Mouse (Mus musculus): ENCODE measurements at regions not wholly inside any gene's neighbourhood (a gene's known extent, or its start where the extent isn't known, plus 50 kb on each side); places are given as distances from the start of the nearest gene placed in this dataset.

DNA sequence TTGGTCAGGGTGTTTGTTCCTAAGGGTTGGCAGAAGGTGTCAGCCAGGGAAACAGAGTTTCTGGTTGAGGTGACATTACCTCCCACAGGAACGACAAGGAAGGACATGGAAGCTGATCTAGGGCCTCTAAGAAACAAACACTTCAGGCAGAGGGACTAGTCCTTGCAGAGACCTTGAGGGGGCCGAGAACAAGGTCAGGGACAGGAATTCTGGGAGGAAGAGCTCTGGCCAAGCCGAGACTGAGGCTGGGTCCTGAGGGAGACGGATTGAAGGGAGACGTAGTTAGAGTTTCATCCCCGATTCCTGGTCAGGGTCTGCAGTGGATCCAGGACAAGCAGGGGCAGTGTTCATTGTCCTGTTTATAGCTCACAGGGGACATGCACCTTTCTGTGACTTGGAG, 68.2 kb upstream of the Ptpn1 start:
- WGBS = 63% methylated on average over 6 of the region's 6 CpGs
- Histone ChIP-seq H3K4me2 (ENCODE audit: low read depth, severe bottlenecking) (no peak overlapping the region), H3K27me3 (ENCODE audit: control insufficient read depth, insufficient read depth, low read length) (0 out of 2 replicates have a peak, but pooled peaks cover 2% of the 10 kb centered on the region), H3K9ac (ENCODE audit: low read length) (no peak overlapping the region), H3K4me3 (ENCODE audit: low read depth, low read length) (no peak overlapping the region), H3K36me3 (ENCODE audit: control insufficient read depth, insufficient read depth, low read length) (no peaks in the 10 kb centered on the region; the same call in 1 of the 2 replicates), H3K4me1 (ENCODE audit: control insufficient read depth, insufficient read depth, low read length) (no peaks in the 10 kb centered on the region), H3K9me3 (ENCODE audit: control insufficient read depth, low read length) (no peaks in the 10 kb centered on the region), H3K27ac (replicated peaks; ENCODE audit: low read depth, low read length) (no peak overlapping the region)
- ATAC-seq (ENCODE audit: insufficient number of reproducible peaks, low FRiP score, low TSS enrichment, low read depth) (no peak), DNase-seq (ENCODE audit: low spot score) (no peak)

DNA sequence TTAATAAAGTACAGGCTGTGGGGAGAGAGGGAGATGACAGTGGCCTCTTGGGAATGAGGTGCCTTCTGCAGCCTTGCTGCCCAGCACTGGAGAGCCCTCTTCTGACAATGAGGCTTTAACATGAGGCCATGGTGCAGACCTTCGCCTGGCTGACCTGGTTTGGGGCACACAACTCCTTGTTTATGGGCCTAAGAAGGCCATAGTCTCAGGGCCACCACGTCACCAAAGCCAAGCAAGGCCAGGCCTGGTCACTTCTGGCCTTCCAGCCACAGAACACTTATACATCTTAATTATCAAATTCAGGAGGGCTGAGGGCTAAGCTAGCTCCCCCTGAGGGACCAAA, 70.7 kb upstream of the Ptpn1 start:
- Histone ChIP-seq H3K4me3 (ENCODE audit: low read depth, low read length) (no peak overlapping the region), H3K27ac (replicated peaks; ENCODE audit: low read depth, low read length) (no peak overlapping the region), H3K4me2 (ENCODE audit: low read depth, severe bottlenecking) (no peak overlapping the region), H3K9ac (ENCODE audit: low read length) (no peak overlapping the region), H3K9me3 (ENCODE audit: control insufficient read depth, low read length) (no peaks in the 10 kb centered on the region), H3K36me3 (ENCODE audit: control insufficient read depth, insufficient read depth, low read length) (no peaks in the 10 kb centered on the region), H3K27me3 (ENCODE audit: control insufficient read depth, insufficient read depth, low read length) (no peaks in the 10 kb centered on the region), H3K4me1 (ENCODE audit: control insufficient read depth, insufficient read depth, low read length) (no peaks in the 10 kb centered on the region)
- no peak for DNase-seq (ENCODE audit: low spot score)
- WGBS = 71% methylated on average over 2 of the region's 2 CpGs
- ATAC-seq (ENCODE audit: insufficient number of reproducible peaks, low FRiP score, low TSS enrichment, low read depth) = no peak

DNA sequence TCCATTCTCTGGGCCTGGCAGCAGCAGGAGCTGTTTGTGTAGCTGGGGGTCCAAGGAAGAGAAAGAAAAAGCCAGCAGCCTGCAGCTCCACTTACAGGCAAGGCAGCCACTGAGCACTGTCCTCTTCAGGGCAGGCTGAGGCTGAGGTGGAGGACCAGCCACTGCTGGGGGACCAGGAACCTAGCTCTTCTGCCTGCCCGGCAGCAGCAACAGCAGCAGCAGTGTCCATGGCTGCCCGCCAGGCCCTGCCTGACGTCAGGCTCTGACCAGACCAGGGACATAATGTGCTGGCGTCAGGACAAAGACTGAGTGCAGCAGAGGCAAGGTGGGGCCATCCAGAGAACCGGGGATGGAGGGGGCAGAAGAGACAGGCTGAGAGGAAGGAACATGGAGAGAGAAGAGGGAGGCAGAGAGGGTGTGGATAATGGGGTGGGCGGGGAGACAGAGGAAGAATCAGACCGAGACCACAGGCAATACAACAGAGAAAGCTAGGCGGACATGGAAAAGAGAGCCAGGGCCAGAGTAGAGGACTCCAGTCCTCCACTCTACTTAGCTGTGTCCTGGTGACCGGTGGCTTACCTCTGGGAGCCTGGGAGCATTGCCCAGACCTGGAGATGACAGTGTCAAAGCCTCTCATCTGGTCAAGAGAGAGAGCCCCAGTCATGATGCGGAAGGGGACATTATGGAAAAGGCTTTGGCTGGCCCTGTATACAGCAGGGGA, 71.2 kb upstream of the Ptpn1 start:
- no peaks in the 10 kb centered on the region for H3K9me3 ChIP-seq (ENCODE audit: control insufficient read depth, low read length)
- no peaks in the 10 kb centered on the region for H3K27me3 ChIP-seq (ENCODE audit: control insufficient read depth, insufficient read depth, low read length)
- 58% methylated on average over 10 of the region's 10 CpGs for WGBS
- no peak overlapping the region for H3K4me2 ChIP-seq (ENCODE audit: low read depth, severe bottlenecking)
- H3K4me1 ChIP-seq (ENCODE audit: control insufficient read depth, insufficient read depth, low read length) = no peaks in the 10 kb centered on the region
- no peak overlapping the region for H3K9ac ChIP-seq (ENCODE audit: low read length)
- ATAC-seq (ENCODE audit: insufficient number of reproducible peaks, low FRiP score, low TSS enrichment, low read depth) = no peak
- DNase-seq (ENCODE audit: low spot score) = no peak
- no peaks in the 10 kb centered on the region for H3K36me3 ChIP-seq (ENCODE audit: control insufficient read depth, insufficient read depth, low read length)
- no peak overlapping the region for H3K27ac ChIP-seq (replicated peaks; ENCODE audit: low read depth, low read length)
- no peak overlapping the region for H3K4me3 ChIP-seq (ENCODE audit: low read depth, low read length)

DNA sequence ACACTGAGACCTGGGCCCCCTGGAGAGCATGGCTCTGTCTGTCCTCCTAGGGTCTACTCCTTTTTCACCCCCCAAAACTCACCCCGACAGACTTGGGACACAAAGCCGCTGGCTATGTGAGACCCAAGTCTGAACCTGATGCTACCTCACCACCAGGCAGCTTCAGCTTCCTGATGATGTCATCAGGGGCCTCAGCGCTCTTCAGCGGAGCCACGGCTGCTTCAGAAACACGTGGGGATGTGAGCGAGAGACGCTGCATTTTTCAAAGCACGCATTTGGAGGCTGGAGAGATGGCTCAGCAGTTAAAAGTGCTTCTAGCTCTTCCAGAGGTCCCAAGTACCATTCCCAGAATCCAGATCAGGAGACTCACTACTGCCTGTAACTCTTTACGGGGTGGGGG, 72.3 kb upstream of the Ptpn1 start:
- no peak overlapping the region for H3K4me2 ChIP-seq (ENCODE audit: low read depth, severe bottlenecking)
- no peaks in the 10 kb centered on the region for H3K27me3 ChIP-seq (ENCODE audit: control insufficient read depth, insufficient read depth, low read length)
- no peak overlapping the region for H3K27ac ChIP-seq (replicated peaks; ENCODE audit: low read depth, low read length)
- no peaks in the 10 kb centered on the region for H3K36me3 ChIP-seq (ENCODE audit: control insufficient read depth, insufficient read depth, low read length)
- ATAC-seq (ENCODE audit: insufficient number of reproducible peaks, low FRiP score, low TSS enrichment, low read depth) (no peak), DNase-seq (ENCODE audit: low spot score) (no peak)
- no peaks in the 10 kb centered on the region for H3K9me3 ChIP-seq (ENCODE audit: control insufficient read depth, low read length)
- WGBS = 66% methylated on average over 10 of the region's 10 CpGs
- H3K4me1 ChIP-seq (ENCODE audit: control insufficient read depth, insufficient read depth, low read length) = no peaks in the 10 kb centered on the region
- no peak overlapping the region for H3K9ac ChIP-seq (ENCODE audit: low read length)
- H3K4me3 ChIP-seq (ENCODE audit: low read depth, low read length) = no peak overlapping the region

DNA sequence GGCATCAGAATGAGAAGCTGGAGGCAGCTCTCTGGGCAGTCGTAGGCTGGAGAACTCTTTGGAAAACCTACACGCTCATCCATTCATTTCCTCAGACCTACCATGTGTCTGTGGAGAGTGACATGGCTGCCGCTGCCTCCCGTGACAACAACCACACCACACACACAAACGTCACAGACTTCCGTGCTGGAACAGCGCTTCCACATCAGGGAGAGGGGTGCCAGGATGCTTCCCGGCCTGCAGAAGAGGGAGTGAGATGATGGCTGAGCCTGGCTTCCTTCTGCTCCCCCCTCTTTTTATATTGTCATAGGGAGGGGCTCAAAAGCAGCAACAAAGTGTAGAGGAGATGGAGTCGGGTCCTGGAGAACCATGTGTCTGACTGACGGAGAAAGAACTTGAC, 73.5 kb upstream of the Ptpn1 start:
- Histone ChIP-seq H3K4me1 (ENCODE audit: control insufficient read depth, insufficient read depth, low read length) (no peaks in the 10 kb centered on the region), H3K27ac (replicated peaks; ENCODE audit: low read depth, low read length) (no peak overlapping the region), H3K27me3 (ENCODE audit: control insufficient read depth, insufficient read depth, low read length) (no peaks in the 10 kb centered on the region), H3K4me3 (ENCODE audit: low read depth, low read length) (no peak overlapping the region), H3K9ac (ENCODE audit: low read length) (no peak overlapping the region), H3K9me3 (ENCODE audit: control insufficient read depth, low read length) (no peaks in the 10 kb centered on the region), H3K4me2 (ENCODE audit: low read depth, severe bottlenecking) (no peak overlapping the region), H3K36me3 (ENCODE audit: control insufficient read depth, insufficient read depth, low read length) (no peaks in the 10 kb centered on the region)
- DNase-seq (ENCODE audit: low spot score) (no peak), ATAC-seq (ENCODE audit: insufficient number of reproducible peaks, low FRiP score, low TSS enrichment, low read depth) (no peak)
- 66% methylated on average over 10 of the region's 10 CpGs for WGBS

DNA sequence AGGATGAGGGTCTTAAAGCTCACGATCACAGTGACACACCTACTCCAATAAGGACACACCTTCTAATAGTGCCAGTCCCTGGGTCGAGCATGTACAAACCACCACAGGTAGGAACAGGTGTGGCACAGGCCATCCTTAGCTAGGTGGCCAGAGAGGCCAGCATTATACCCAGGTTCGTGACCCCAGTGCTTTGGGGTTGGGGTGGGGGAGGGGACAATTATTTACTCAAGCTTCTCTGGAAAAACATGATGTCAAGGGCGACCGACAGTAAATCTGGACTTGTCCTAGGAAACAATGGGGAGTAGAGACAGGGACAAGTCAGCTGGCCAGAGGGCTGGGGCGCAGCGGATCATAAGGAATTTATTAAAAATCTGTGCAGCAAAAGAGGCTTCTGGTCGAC, 73.9 kb upstream of the Ptpn1 start:
- Histone ChIP-seq H3K4me2 (ENCODE audit: low read depth, severe bottlenecking) (no peak overlapping the region), H3K27me3 (ENCODE audit: control insufficient read depth, insufficient read depth, low read length) (no peaks in the 10 kb centered on the region), H3K27ac (replicated peaks; ENCODE audit: low read depth, low read length) (no peak overlapping the region), H3K9me3 (ENCODE audit: control insufficient read depth, low read length) (no peaks in the 10 kb centered on the region), H3K36me3 (ENCODE audit: control insufficient read depth, insufficient read depth, low read length) (no peaks in the 10 kb centered on the region), H3K4me1 (ENCODE audit: control insufficient read depth, insufficient read depth, low read length) (no peaks in the 10 kb centered on the region), H3K4me3 (ENCODE audit: low read depth, low read length) (no peak overlapping the region), H3K9ac (ENCODE audit: low read length) (no peak overlapping the region)
- no peak for DNase-seq (ENCODE audit: low spot score)
- ATAC-seq (ENCODE audit: insufficient number of reproducible peaks, low FRiP score, low TSS enrichment, low read depth) = no peak
- 67% methylated on average over 8 of the region's 8 CpGs for WGBS

DNA sequence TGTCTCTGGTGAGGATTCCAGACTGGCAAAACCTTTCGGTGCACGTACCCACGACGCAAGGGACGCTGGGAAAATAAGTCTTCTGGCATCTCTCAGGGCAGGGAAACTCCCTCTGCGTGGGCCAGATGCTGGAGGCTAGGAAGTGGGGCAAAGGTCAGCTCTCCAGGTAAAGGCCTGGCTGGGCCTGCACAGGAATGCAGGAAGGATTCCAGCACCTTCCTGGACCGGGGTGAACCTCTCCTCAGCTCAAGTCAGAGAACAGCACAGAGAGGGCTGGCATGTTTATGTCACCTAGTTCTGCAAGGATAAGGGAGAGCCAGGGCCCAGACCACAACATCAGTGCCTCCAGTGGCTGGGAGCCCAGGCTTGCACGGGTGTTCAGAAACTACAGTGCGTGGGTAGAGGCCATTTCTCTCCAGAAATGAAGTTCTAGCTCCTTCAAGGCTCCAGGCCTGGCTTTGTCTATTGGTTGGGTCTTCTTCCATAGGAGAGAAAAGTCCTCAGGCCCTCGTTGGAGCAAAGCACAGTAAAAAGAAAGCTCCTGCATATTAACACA, 74.9 kb upstream of the Ptpn1 start:
- H3K27me3 ChIP-seq (ENCODE audit: control insufficient read depth, insufficient read depth, low read length) = no peaks in the 10 kb centered on the region
- ATAC-seq (ENCODE audit: insufficient number of reproducible peaks, low FRiP score, low TSS enrichment, low read depth) (no peak), DNase-seq (ENCODE audit: low spot score) (no peak)
- H3K27ac ChIP-seq (replicated peaks; ENCODE audit: low read depth, low read length) = no peak overlapping the region
- H3K36me3 ChIP-seq (ENCODE audit: control insufficient read depth, insufficient read depth, low read length) = no peaks in the 10 kb centered on the region
- H3K4me1 ChIP-seq (ENCODE audit: control insufficient read depth, insufficient read depth, low read length) = no peaks in the 10 kb centered on the region; the same call in 1 of the 2 replicates
- no peaks in the 10 kb centered on the region for H3K9me3 ChIP-seq (ENCODE audit: control insufficient read depth, low read length)
- 76% methylated on average over 10 of the region's 10 CpGs for WGBS
- no peak overlapping the region for H3K4me3 ChIP-seq (ENCODE audit: low read depth, low read length)
- no peak overlapping the region for H3K9ac ChIP-seq (ENCODE audit: low read length)
- H3K4me2 ChIP-seq (ENCODE audit: low read depth, severe bottlenecking) = no peak overlapping the region

DNA sequence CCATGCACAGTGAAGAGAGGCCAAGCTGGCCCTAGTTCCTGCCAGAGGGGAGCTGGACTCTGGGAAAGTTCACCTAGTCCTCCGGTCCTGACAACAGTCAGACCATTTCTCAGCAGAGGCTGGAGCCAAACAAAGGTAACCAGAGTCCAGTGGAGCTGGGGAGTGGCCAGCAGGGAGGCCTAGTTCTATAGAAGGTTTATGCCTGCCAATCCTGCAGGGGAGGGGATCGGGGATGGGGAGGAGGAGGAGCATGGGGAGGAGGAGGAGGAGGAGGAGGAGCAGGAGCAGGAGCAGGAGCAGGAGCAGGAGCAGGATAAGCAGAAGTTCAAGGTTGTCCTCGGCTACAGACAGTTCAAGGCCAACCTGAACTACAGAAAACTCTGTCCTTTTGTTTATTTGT, 75.8 kb upstream of the Ptpn1 start:
- DNase-seq (ENCODE audit: low spot score) = no peak
- Histone ChIP-seq H3K27me3 (ENCODE audit: control insufficient read depth, insufficient read depth, low read length) (no peaks in the 10 kb centered on the region), H3K4me2 (ENCODE audit: low read depth, severe bottlenecking) (no peak overlapping the region), H3K4me3 (ENCODE audit: low read depth, low read length) (no peak overlapping the region), H3K4me1 (ENCODE audit: control insufficient read depth, insufficient read depth, low read length) (peaks cover 10% of the 10 kb centered on the region), H3K9me3 (ENCODE audit: control insufficient read depth, low read length) (no peaks in the 10 kb centered on the region), H3K27ac (replicated peaks; ENCODE audit: low read depth, low read length) (no peak overlapping the region), H3K36me3 (ENCODE audit: control insufficient read depth, insufficient read depth, low read length) (no peaks in the 10 kb centered on the region), H3K9ac (ENCODE audit: low read length) (no peak overlapping the region)
- no peak for ATAC-seq (ENCODE audit: insufficient number of reproducible peaks, low FRiP score, low TSS enrichment, low read depth)
- 68% methylated on average over 3 of the region's 3 CpGs for WGBS

DNA sequence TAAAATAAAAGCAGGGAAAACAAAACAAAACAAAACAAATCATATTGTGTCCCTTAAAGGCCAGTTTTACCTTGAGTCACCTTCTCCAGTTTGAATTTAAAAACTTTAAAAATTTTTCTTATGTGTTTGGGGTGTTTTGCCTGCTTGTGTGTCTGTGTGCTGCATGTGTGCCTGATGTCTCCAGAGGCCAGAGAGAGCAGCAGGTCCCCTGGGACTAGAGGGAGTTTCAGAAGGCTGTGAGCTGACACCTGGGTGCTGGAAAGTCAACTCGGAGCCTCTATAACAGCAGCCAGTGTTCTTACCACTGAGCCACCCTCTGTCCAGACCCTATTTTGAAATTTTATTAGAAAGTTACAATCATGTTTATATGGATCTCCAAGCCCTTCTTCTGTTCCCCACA, 77.8 kb upstream of the Ptpn1 start:
- Histone ChIP-seq H3K27me3 (ENCODE audit: control insufficient read depth, insufficient read depth, low read length) (no peaks in the 10 kb centered on the region), H3K4me1 (ENCODE audit: control insufficient read depth, insufficient read depth, low read length) (peaks cover 10% of the 10 kb centered on the region), H3K36me3 (ENCODE audit: control insufficient read depth, insufficient read depth, low read length) (no peaks in the 10 kb centered on the region), H3K4me2 (ENCODE audit: low read depth, severe bottlenecking) (no peak overlapping the region), H3K4me3 (ENCODE audit: low read depth, low read length) (no peak overlapping the region), H3K9me3 (ENCODE audit: control insufficient read depth, low read length) (no peaks in the 10 kb centered on the region), H3K9ac (ENCODE audit: low read length) (no peak overlapping the region), H3K27ac (replicated peaks; ENCODE audit: low read depth, low read length) (no peak overlapping the region)
- ATAC-seq (ENCODE audit: insufficient number of reproducible peaks, low FRiP score, low TSS enrichment, low read depth) = no peak
- no peak for DNase-seq (ENCODE audit: low spot score)
- WGBS = 74% methylated on average over 1 of the region's 1 CpGs
